Mouse (Mus musculus) heart, adult 2 months (tissue): ENCODE results near the gene 9330182O14Rik.

ENCODE experiments used
- CTCF ChIP-seq: fragments of 200-600 bp; IDR thresholded peaks from 2 replicates; pipeline ENCODE4 v1.8.1; 2022; ENCODE audit warnings: antibody characterized with exemption, mild to moderate bottlenecking, moderate library complexity
- EP300 ChIP-seq: fragments of 200-500 bp; IDR thresholded peaks from 2 replicates; pipeline ENCODE4 v1.6.1; 2011; ENCODE audit warnings: low read depth, low read length, control low read depth; ENCODE audit not compliant: insufficient read depth
- POLR2A ChIP-seq: fragments of 200-500 bp; IDR thresholded peaks from 2 replicates; pipeline ENCODE4 v1.6.1; 2011; ENCODE audit warnings: mild to moderate bottlenecking, low read depth, low read length, control low read depth; ENCODE audit not compliant: insufficient read depth

DNA sequence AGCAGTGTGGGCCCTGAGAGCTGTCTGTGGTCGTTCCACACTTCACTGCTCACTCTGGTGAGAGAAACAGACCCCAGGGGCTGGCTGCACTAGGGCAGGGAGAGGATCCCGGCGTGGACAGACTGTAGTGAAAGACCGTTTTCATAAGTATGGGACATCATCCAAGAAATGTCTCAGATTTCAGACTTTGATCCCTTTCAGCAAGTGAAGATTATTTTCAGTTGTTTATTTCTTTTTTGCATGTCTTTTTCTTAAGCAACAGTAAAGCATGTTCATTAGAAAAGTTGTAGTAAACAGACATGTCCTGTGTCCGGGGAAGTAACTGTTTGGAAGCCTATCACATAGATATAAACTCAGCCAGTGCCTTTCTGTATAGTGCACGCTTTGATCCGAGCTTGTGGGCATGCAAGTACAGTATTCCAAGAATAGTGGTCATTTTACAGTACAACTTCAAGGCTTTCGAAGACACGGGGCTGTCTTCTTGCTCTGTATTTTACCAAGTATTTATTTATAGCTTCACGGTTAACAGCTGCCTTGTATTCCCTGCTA lies 34.0 kb downstream of the 9330182O14Rik start:
- TF ChIP-seq CTCF = no peak
- no peak for TF ChIP-seq POLR2A
- TF ChIP-seq EP300 = no peak
